Mouse (Mus musculus) intestine, embryonic 16.5 days (tissue): Measurements from ENCODE around the gene Slc39a11. TPM values are rescaled to one million over a fixed set of nuclear protein-coding genes. Genes with fewer than 3 reads are reported as not detected.
A peak's percentile ranks its signal among the peaks of the same experiment; 100 is the strongest.
"Not testable (repeated sequence)": the region's sequence is repeated elsewhere in the genome, so short reads cannot be mapped to it uniquely, and the experiment has no call there.

Experiments used
- ATAC-seq: fragments of 200-750 bp; cut with Nextera tagmentation; 2 replicates; pipeline ENCODE4 v1.8.0; 2017; ENCODE audit warnings: moderate TSS enrichment, moderate library complexity
- H3K27ac ChIP-seq: fragments of 300-500 bp; sonication (generic); 2 replicates; pipeline ENCODE4 v1.5.1; 2014; ENCODE audit warnings: mild to moderate bottlenecking, low read length
- H3K27me3 ChIP-seq: fragments of 300-500 bp; sonication (generic); replicated peaks from 2 replicates; pipeline ENCODE4 v1.6.1; 2014; ENCODE audit warnings: low read length, control low read depth, mixed read lengths; ENCODE audit not compliant: control insufficient read depth, insufficient read depth
- H3K36me3 ChIP-seq: fragments of 300-500 bp; sonication (generic); 2 replicates; pipeline ENCODE4 v1.6.1; 2014; ENCODE audit warnings: low read length, control low read depth; ENCODE audit not compliant: control insufficient read depth, insufficient read depth
- H3K4me1 ChIP-seq: fragments of 300-500 bp; sonication (generic); 2 replicates; pipeline ENCODE4 v1.6.1; 2014; ENCODE audit warnings: low read length, control low read depth, mixed read lengths; ENCODE audit not compliant: control insufficient read depth, insufficient read depth
- H3K4me2 ChIP-seq: fragments of 300-500 bp; sonication (generic); 2 replicates; pipeline ENCODE4 v1.6.1; 2014; ENCODE audit warnings: low read depth, low read length, control low read depth
- H3K4me3 ChIP-seq: fragments of 300-500 bp; sonication (generic); 2 replicates; pipeline ENCODE4 v1.5.1; 2014; ENCODE audit warnings: mild to moderate bottlenecking, low read length
- H3K9ac ChIP-seq: fragments of 300-500 bp; sonication (generic); 2 replicates; pipeline ENCODE4 v1.6.1; 2014; ENCODE audit warnings: low read depth, low read length
- H3K9me3 ChIP-seq: fragments of 300-500 bp; sonication (generic); 2 replicates; pipeline ENCODE4 v1.6.1; 2016; ENCODE audit warnings: low read length, control low read depth; ENCODE audit not compliant: control insufficient read depth
- WGBS: fragments of 180-500 bp; shearing (Covaris S2); extraction: QIAGEN DNeasy Blood & Tissue Kit; methylation state at CpG from one replicate; pipeline ENCODE4 v1.1.7; 2014; 5-methylcytosine and 5-hydroxymethylcytosine counted together
- polyA plus RNA-seq: library from polyadenylated mRNA; unstranded; fragments of >200 nt; fragmentation: Nextera tagmentation; extraction: Ambion mirVana; gene quantifications from 2 replicates; pipeline ENCODE4 v1.2.1, GENCODE M21; 2015

Slc39a11 gene
- polyA plus RNA-seq, 1 experiment from 2014 or later: 52.8 TPM

DNA sequence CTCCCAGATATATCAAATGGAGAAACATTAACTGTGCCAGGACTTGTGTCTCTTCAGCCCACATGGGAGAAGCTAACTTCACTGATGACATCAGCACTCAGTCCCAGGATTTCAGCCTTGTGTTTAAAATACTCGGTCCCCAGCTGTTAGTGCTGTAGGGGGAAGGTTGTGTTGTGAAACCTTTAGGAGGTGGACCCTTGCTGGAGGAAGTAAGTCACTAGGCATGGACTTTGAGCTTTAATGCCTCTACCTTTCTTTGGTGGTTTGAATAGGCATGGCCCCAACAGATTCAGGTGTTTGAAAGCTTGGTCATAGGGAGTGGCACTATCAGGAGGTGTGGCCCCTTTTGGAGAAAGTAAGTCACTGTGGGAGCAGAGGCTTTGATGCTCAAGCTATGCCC lies 80.9 kb downstream of the Slc39a11 start:
- H3K9ac ChIP-seq: no peak overlapping the region
- WGBS: 53% methylated on average over 1 of the region's 1 CpGs
- H3K4me1 ChIP-seq: peaks cover 16% of the 10 kb centered on the region
- H3K36me3 ChIP-seq: no peaks in the 10 kb centered on the region
- H3K27ac ChIP-seq: peak overlapping the region; percentile 16; the same call in 1 of the 2 replicates
- ATAC-seq: peak; percentile 72
- no peak overlapping the region for H3K4me2 ChIP-seq
- H3K27me3 ChIP-seq: no peaks in the 10 kb centered on the region
- no peaks in the 10 kb centered on the region for H3K9me3 ChIP-seq
- H3K4me3 ChIP-seq: no peak overlapping the region

DNA sequence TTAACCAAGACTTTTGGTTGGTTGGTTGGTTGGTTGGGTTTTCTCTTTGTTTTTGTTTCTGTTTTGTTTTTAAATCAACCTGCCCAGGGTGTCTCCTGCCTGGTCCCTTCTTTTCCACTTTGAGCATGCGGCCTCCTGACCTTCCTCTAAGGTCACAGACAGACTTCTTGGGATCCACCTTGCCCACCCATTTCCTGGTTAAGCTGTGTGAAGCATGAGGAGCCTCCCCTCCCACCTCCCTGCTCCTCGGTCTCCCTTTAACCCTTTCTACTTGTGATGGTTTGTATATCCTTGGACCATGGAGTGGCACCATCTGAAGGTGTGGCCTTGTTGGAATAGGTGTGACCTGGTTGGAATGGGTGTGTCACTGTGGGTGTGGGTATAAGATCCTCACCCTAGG lies 82.0 kb downstream of the Slc39a11 start:
- H3K36me3 ChIP-seq, H3K4me2 ChIP-seq, H3K27me3 ChIP-seq, H3K9ac ChIP-seq, H3K9me3 ChIP-seq, H3K27ac ChIP-seq, ATAC-seq, H3K4me3 ChIP-seq: not testable (repeated sequence)
- H3K4me1 ChIP-seq: peaks cover 16% of the 10 kb centered on the region
- WGBS: 87% methylated on average over 2 of the region's 2 CpGs

DNA sequence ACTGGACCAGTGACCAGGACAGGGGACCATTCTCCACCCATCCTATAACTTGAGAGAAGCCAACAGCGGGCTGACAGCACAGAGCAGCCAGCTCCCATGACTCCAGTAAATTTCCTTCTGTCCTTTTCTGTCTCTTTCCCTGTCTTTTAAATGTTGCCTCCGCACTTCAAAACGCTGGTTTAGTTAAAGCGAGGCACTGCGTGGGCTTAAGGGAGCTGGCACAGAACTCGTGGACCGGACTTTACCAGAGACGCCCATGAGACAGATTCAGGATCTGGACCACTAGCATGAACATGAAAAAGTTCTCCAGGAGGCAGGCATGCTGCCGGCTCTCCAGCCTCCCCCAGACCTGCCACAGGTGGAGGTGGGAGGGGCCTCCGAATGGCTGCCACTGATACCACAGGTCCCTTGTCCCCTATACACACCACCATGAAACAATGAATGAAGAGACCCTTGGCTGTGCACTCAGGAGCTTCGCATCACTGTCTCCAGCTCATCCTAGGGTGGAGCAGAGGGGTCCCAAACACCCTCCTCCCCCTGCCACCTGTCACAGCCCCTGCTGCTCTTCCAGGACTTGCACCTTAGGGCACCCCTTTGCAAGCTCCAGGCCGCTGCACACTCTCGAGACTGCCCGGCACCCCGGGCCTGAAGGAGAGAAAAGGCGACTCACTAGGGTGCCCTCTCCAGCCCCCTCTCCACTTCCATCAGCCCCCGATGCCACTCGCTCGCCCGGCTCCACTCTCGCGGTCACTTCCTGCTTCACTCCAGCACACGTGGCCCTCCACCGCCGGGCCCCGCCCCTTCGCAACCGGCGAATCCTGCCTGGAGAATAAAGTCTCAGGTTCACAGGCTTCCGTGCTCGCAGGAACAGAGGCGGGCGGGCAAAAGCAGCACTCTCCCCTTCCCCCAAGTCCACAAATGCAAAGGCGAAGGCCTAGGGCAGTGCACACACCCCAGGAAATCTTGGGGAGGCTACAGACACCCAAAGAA lies 84.6 kb downstream of the Slc39a11 start:
- peak; percentile 84 for ATAC-seq

DNA sequence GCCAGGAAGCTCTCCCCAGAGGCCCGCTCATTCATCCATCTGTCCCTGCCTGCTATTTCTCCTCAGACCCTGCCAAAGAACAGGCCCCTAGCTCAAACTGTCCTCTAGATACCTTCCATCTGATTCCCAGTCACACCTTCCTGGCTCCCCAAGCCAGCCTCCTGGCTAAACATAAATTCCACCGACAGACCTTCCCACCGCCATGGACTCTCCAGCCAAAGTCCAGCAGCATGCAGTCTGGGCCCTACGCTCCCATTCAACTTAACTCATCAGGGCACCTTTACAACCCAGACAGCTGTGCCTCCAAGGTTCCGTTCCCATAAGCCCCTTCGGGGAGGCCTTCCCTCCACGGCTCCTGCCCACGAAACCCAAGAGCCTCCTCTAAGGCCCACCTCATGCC lies 87.6 kb downstream of the Slc39a11 start:
- H3K4me2 ChIP-seq: 0 out of 2 replicates have a peak overlapping the region, but pooled peaks have one; percentile 5
- 64% methylated on average over 8 of the region's 8 CpGs for WGBS
- peak overlapping the region; percentile 15; the same call in 1 of the 2 replicates for H3K27ac ChIP-seq
- ATAC-seq: peak; percentile 45
- peaks cover 11% of the 10 kb centered on the region for H3K4me1 ChIP-seq
- H3K4me3 ChIP-seq: no peak overlapping the region
- no peaks in the 10 kb centered on the region for H3K27me3 ChIP-seq
- no peak overlapping the region for H3K9ac ChIP-seq
- no peaks in the 10 kb centered on the region for H3K9me3 ChIP-seq
- no peaks in the 10 kb centered on the region for H3K36me3 ChIP-seq

More for the DNA sequence above, 84.6 kb downstream of the Slc39a11 start:
- no peak overlapping the region for H3K27ac ChIP-seq
- peaks cover 15% of the 10 kb centered on the region for H3K4me1 ChIP-seq
- WGBS: 9% methylated on average over 33 of the region's 34 CpGs
- H3K4me2 ChIP-seq: peak overlapping the region; percentile 90
- H3K9me3 ChIP-seq: no peaks in the 10 kb centered on the region
- peak overlapping the region; percentile 80 for H3K9ac ChIP-seq
- H3K27me3 ChIP-seq: no peaks in the 10 kb centered on the region
- H3K4me3 ChIP-seq: peak overlapping the region; percentile 68
- H3K36me3 ChIP-seq: no peaks in the 10 kb centered on the region

DNA sequence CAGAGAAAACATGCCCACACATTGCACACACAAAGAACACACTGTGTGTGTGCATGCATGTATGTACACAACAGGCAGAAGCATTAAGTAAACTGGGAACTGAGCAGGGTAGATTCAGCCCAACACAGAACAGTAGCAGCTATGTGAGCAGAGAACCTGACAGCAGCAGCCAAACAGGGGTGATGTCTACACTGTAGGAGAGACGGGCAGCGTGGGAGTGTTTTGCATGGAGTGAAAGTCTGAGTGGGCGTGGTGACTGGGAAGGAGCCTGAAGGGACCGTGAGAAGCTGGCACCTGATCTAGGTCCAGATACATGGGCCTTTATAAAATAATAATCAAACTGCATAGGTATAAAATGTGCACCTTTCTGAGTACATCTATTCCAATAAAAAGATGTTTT lies 89.7 kb downstream of the Slc39a11 start:
- ATAC-seq: no peak
- H3K4me2 ChIP-seq: no peak overlapping the region
- H3K4me3 ChIP-seq: no peak overlapping the region
- H3K9ac ChIP-seq: no peak overlapping the region
- H3K4me1 ChIP-seq: peaks cover 8% of the 10 kb centered on the region
- no peaks in the 10 kb centered on the region for H3K9me3 ChIP-seq
- H3K27ac ChIP-seq: no peak overlapping the region
- 83% methylated on average over 4 of the region's 4 CpGs for WGBS
- no peaks in the 10 kb centered on the region for H3K36me3 ChIP-seq
- H3K27me3 ChIP-seq: no peaks in the 10 kb centered on the region

DNA sequence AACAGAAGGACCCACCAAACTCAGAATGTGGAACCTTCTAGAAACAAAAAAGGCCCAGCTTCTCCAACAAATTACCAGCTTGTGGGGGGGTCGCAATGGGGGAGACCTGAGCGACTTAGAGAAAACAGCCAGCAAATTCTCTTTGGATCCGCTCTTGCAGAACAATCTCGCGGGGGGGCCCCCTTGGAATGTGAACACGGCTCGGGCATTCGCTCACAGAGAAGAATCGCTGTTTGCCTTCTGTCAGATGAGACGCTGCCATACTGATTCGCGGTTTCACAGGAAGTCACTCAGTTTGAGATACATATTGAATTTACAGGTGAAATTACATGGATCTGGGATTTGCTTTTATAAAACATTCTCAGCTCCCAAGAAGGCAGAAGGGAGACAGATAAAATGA lies 91.4 kb downstream of the Slc39a11 start:
- no peak for ATAC-seq
- 77% methylated on average over 12 of the region's 12 CpGs for WGBS

DNA sequence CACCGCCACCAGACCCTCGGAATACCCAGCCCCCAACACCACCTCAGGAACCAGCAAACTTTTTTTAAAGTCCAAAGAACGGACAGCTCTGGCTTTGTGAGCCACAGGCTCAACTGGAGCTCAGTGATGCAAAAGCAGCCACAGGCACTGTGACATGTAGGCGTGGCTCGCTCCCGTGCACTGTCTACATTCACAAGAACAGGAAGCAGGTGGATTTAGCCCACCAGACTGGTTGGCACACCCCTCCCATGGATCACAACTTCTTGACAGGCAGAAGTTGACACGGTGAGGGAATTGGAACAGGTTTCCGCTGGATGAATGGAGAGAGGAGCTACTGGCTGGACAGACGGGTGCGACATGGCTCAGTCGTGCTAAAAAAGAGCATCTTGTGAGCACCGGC lies 93.7 kb downstream of the Slc39a11 start:
- Histone ChIP-seq H3K9me3 (no peaks in the 10 kb centered on the region), H3K36me3 (no peaks in the 10 kb centered on the region), H3K27me3 (no peaks in the 10 kb centered on the region), H3K4me1 (no peaks in the 10 kb centered on the region), H3K4me2 (no peak overlapping the region), H3K27ac (no peak overlapping the region), H3K9ac (no peak overlapping the region), H3K4me3 (no peak overlapping the region)
- ATAC-seq: no peak
- WGBS: 83% methylated on average over 12 of the region's 12 CpGs

More for the DNA sequence above, 91.4 kb downstream of the Slc39a11 start:
- Histone ChIP-seq H3K9me3 (no peaks in the 10 kb centered on the region), H3K9ac (no peak overlapping the region), H3K27me3 (no peaks in the 10 kb centered on the region), H3K4me2 (no peak overlapping the region), H3K4me1 (peaks cover 4% of the 10 kb centered on the region; the same call in 1 of the 2 replicates), H3K4me3 (no peak overlapping the region), H3K36me3 (no peaks in the 10 kb centered on the region), H3K27ac (no peak overlapping the region)

DNA sequence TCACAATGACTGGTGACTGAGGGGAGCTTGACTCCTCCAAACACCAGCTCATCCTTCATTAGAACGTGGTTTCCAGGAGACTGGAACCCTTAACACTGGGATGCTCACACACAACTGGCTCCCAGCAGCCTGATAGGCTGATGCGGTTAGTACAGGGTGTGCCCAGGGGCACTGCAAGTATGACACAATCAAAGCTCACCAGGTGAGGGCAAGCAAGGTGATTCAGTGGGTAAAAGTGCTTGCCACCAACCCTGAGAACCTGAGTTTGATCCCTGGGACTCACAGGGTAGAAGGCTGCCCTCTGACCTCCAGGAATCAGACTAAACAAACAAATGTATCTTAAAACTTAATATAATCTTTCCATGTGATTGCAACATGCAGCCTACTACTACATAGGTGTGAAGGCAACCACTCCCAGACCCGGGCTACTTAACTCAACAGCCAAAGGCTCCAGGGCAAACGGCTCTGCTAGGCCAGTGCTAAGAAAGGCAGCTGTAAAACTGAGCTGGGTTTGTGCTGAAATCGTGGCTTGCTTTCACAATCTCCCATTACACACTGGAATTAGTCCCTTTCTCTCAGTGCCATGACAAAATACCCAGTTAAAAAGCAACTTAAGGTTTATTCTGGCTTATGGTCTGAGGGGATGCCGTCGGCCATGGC lies 95.0 kb downstream of the Slc39a11 start:
- H3K9ac ChIP-seq: no peak overlapping the region
- H3K4me2 ChIP-seq: no peak overlapping the region
- no peaks in the 10 kb centered on the region for H3K4me1 ChIP-seq
- H3K4me3 ChIP-seq: no peak overlapping the region
- no peaks in the 10 kb centered on the region for H3K27me3 ChIP-seq
- peak; percentile 56 for ATAC-seq
- no peaks in the 10 kb centered on the region for H3K36me3 ChIP-seq
- H3K9me3 ChIP-seq: no peaks in the 10 kb centered on the region
- 79% methylated on average over 7 of the region's 7 CpGs for WGBS
- H3K27ac ChIP-seq: no peak overlapping the region

DNA sequence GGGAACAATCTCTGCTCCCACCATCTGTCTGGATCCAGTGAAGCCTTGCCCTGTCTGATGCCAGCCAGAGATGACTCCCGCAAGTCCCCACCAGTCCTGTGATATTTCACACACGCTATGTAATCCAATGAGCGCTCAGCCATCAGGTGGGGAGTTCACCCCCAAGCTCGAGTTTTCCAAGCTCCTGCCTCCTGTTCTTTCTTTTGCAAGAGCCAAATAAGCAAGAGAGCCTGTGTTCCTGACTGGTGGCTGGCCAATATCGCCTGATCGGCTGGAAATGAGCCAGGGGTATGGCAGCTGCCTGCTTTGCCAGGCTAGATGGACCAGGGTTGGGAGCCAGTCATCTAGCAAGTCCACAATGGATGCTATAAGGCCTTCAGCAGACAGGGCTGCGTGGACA lies 95.7 kb downstream of the Slc39a11 start:
- 82% methylated on average over 7 of the region's 7 CpGs for WGBS
- Histone ChIP-seq H3K27me3 (no peaks in the 10 kb centered on the region), H3K27ac (no peak overlapping the region), H3K9ac (no peak overlapping the region), H3K9me3 (no peaks in the 10 kb centered on the region), H3K4me1 (no peaks in the 10 kb centered on the region), H3K36me3 (no peaks in the 10 kb centered on the region), H3K4me2 (no peak overlapping the region), H3K4me3 (no peak overlapping the region)
- no peak for ATAC-seq
